Mouse (Mus musculus) hindbrain, embryonic 12.5 days (tissue): Measurements from ENCODE around the gene Unc80. TPM values are rescaled to one million over a fixed set of nuclear protein-coding genes. Genes with fewer than 3 reads are reported as not detected.

Experiments used
- ATAC-seq: fragments of 200-750 bp; cut with Nextera tagmentation; 2 replicates; pipeline ENCODE4 v1.8.0; 2017; ENCODE audit warnings: moderate TSS enrichment; ENCODE audit not compliant: low FRiP score
- H3K27ac ChIP-seq: fragments of 300-500 bp; sonication (generic); 2 replicates; pipeline ENCODE4 v1.5.1; 2016; ENCODE audit warnings: mild to moderate bottlenecking
- H3K27me3 ChIP-seq: fragments of 300-500 bp; sonication (generic); 2 replicates; pipeline ENCODE4 v1.6.1; 2016; ENCODE audit warnings: mild to moderate bottlenecking
- H3K36me3 ChIP-seq: fragments of 300-500 bp; sonication (generic); 2 replicates; pipeline ENCODE4 v1.6.1; 2016; ENCODE audit warnings: mild to moderate bottlenecking
- H3K4me1 ChIP-seq: fragments of 300-500 bp; sonication (generic); 2 replicates; pipeline ENCODE4 v1.6.1; 2016
- H3K4me2 ChIP-seq: fragments of 300-500 bp; sonication (generic); replicated peaks from 2 replicates; pipeline ENCODE4 v1.6.1; 2016; ENCODE audit warnings: mild to moderate bottlenecking
- H3K4me3 ChIP-seq: fragments of 300-500 bp; sonication (generic); 2 replicates; pipeline ENCODE4 v1.5.1; 2016; ENCODE audit warnings: mild to moderate bottlenecking
- H3K9ac ChIP-seq: fragments of 300-500 bp; sonication (generic); 2 replicates; pipeline ENCODE4 v1.6.1; 2016; ENCODE audit warnings: mild to moderate bottlenecking, moderate library complexity
- H3K9me3 ChIP-seq: fragments of 300-500 bp; sonication (generic); replicated peaks from 2 replicates; pipeline ENCODE4 v1.6.1; 2016; ENCODE audit warnings: mild to moderate bottlenecking
- WGBS: fragments of 180-500 bp; shearing (Covaris S2); methylation state at CpG from one replicate; pipeline ENCODE4 v1.1.7; 2016; 5-methylcytosine and 5-hydroxymethylcytosine counted together
- polyA plus RNA-seq: library from polyadenylated mRNA; unstranded; fragments of >200 nt; fragmentation: Nextera tagmentation; extraction: Ambion mirVana; gene quantifications from 2 replicates; pipeline ENCODE4 v1.2.1, GENCODE M21; 2016

Unc80 gene
- polyA plus RNA-seq: 0.94 and 1.5 TPM in 2 replicates

GRCm38 (mm10) chr1:66467821-66468703 lies at the start of gene Unc80:
Gene Unc80, plus strand, starts transcription at chr1:66468367.
- WGBS: 1% methylated on average over 66 of the region's 83 CpGs

GRCm38 (mm10) chr1:66426073-66426472 lies 42.1 kb upstream of the Unc80 start:
- no peaks in the 10 kb centered on the region for H3K27me3 ChIP-seq
- no peak overlapping the region for H3K4me3 ChIP-seq
- no peak for ATAC-seq
- H3K9ac ChIP-seq: no peak overlapping the region
- H3K4me2 ChIP-seq: no peak overlapping the region
- H3K4me1 ChIP-seq: no peaks in the 10 kb centered on the region
- 95% methylated on average over 5 of the region's 5 CpGs for WGBS
- no peaks in the 10 kb centered on the region for H3K9me3 ChIP-seq
- H3K36me3 ChIP-seq: peaks cover 48% of the 10 kb centered on the region
- H3K27ac ChIP-seq: no peak overlapping the region

More at GRCm38 (mm10) chr1:66467821-66468703, at the start of gene Unc80:
- H3K4me2 ChIP-seq: peak within 1 kb of the TSS; percentile 85
- no peaks in the 10 kb centered on the region for H3K9me3 ChIP-seq
- peak within 1 kb of the TSS; percentile 53 for H3K27ac ChIP-seq
- H3K4me3 ChIP-seq: peak within 1 kb of the TSS; percentile 60
- no peaks in the 10 kb centered on the region for H3K27me3 ChIP-seq
- H3K4me1 ChIP-seq: peaks cover 6% of the 10 kb centered on the region; the same call in 1 of the 2 replicates
- H3K36me3 ChIP-seq: no peaks in the 10 kb centered on the region
- peak within 1 kb of the TSS; percentile 74 for H3K9ac ChIP-seq
- ATAC-seq: peak; percentile 93

- Histone ChIP-seq H3K27me3 (no peaks in the 10 kb centered on the region), H3K4me1 (no peaks in the 10 kb centered on the region), H3K9me3 (no peaks in the 10 kb centered on the region), H3K4me2 (no peak overlapping the region), H3K4me3 (no peak overlapping the region), H3K9ac (no peak overlapping the region), H3K36me3 (peaks cover 31% of the 10 kb centered on the region), H3K27ac (no peak overlapping the region)
- ATAC-seq: no peak
These were observed 37.2 kb upstream of the Unc80 start for GRCm38 (mm10) chr1:66430962-66431361.

- 94% methylated on average over 6 of the region's 6 CpGs for WGBS
- no peak overlapping the region for H3K9ac ChIP-seq
- no peak overlapping the region for H3K27ac ChIP-seq
- peaks cover 32% of the 10 kb centered on the region for H3K36me3 ChIP-seq
- no peak overlapping the region for H3K4me3 ChIP-seq
- no peaks in the 10 kb centered on the region for H3K27me3 ChIP-seq
- no peaks in the 10 kb centered on the region for H3K9me3 ChIP-seq
- H3K4me1 ChIP-seq: no peaks in the 10 kb centered on the region
- ATAC-seq: no peak
- no peak overlapping the region for H3K4me2 ChIP-seq
These were observed 36.7 kb upstream of the Unc80 start for GRCm38 (mm10) chr1:66431472-66431871.

DNA sequence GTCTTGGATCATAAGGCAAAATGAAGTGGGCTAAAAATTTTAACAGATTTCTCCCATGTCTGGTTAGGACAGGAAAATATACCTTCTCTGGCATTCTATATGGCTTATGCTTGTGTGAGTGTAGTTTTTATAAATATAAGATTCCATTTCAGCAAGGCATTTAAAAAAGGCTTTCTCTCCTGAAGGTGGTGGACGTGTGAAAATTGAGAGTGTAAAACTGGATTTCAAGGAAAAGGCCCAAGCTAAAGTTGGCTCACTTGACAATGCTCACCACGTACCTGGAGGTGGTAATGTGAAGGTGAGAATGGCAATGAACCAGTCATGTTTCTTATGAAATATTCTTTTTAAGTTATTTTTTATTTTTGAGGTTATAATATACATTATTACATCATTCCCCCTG lies 30.1 kb upstream of the Unc80 start:
- 84% methylated on average over 2 of the region's 2 CpGs for WGBS
- Histone ChIP-seq H3K27ac (no peak overlapping the region), H3K9ac (no peak overlapping the region), H3K36me3 (peaks cover 40% of the 10 kb centered on the region), H3K9me3 (no peaks in the 10 kb centered on the region), H3K27me3 (no peaks in the 10 kb centered on the region), H3K4me1 (no peaks in the 10 kb centered on the region), H3K4me3 (no peak overlapping the region), H3K4me2 (no peak overlapping the region)
- ATAC-seq: no peak

DNA sequence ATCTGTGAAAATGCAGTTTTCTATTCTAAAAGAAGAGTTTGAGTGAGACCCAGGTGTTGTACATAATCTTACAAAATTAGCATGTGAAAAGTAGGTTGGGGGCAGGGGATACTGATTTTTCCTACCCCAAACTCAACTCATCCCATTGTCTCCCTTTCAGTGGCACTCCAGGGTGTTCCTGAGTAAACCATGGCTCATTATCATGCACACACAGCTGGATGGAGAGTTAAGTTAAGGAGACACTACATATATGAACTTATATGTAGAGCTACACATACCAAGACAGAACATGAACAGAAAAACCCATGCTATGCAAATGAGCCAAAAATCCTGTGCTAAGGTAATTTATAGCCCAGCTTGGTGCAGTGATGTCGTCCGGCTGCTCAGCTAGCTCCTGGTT lies 25.2 kb upstream of the Unc80 start:
- Histone ChIP-seq H3K4me1 (no peaks in the 10 kb centered on the region), H3K27me3 (no peaks in the 10 kb centered on the region), H3K9me3 (no peaks in the 10 kb centered on the region), H3K9ac (no peak overlapping the region), H3K4me3 (no peak overlapping the region), H3K4me2 (no peak overlapping the region), H3K27ac (no peak overlapping the region), H3K36me3 (peaks cover 28% of the 10 kb centered on the region)
- 61% methylated on average over 2 of the region's 2 CpGs for WGBS
- no peak for ATAC-seq

GRCm38 (mm10) chr1:66449471-66449870 lies 18.7 kb upstream of the Unc80 start:
- Histone ChIP-seq H3K27ac (no peak overlapping the region), H3K36me3 (no peaks in the 10 kb centered on the region), H3K9me3 (no peaks in the 10 kb centered on the region), H3K9ac (no peak overlapping the region), H3K4me3 (no peak overlapping the region), H3K27me3 (no peaks in the 10 kb centered on the region), H3K4me1 (no peaks in the 10 kb centered on the region), H3K4me2 (no peak overlapping the region)
- no peak for ATAC-seq
- WGBS: 66% methylated on average over 2 of the region's 2 CpGs

- no peak overlapping the region for H3K27ac ChIP-seq
- no peaks in the 10 kb centered on the region; the same call in 1 of the 2 replicates for H3K9me3 ChIP-seq
- 16% methylated on average over 2 of the region's 2 CpGs for WGBS
- H3K4me2 ChIP-seq: no peak overlapping the region
- no peak for ATAC-seq
- no peak overlapping the region for H3K9ac ChIP-seq
- H3K27me3 ChIP-seq: no peaks in the 10 kb centered on the region
- no peak overlapping the region for H3K4me3 ChIP-seq
- H3K4me1 ChIP-seq: no peaks in the 10 kb centered on the region
- H3K36me3 ChIP-seq: no peaks in the 10 kb centered on the region
These were observed 11.6 kb upstream of the Unc80 start for GRCm38 (mm10) chr1:66456580-66456979.

DNA sequence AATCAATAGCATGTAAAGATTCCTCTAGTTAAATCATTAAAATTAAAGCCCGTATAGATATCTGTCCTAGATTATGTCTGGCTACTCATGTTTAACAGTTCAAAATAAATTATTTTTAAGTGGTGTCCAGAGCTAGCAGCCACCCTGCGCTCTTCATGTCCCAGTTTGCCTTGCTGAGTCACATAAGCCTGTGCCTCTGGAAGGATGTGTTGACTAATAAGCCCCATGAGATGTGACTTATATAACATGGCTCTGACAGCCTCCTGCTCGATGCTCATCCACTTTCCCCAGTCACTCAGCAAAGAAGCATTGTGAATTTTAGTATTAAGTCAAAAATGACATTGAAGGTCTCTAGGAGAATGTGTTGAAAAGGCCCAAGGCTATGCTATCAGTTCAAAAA lies 10.4 kb upstream of the Unc80 start:
- no peak overlapping the region for H3K9ac ChIP-seq
- ATAC-seq: no peak
- no peak overlapping the region for H3K4me2 ChIP-seq

GRCm38 (mm10) chr1:66459394-66459793 lies 8.8 kb upstream of the Unc80 start:
- Histone ChIP-seq H3K27ac (no peak overlapping the region), H3K4me2 (no peak overlapping the region), H3K36me3 (no peaks in the 10 kb centered on the region), H3K4me1 (no peaks in the 10 kb centered on the region), H3K27me3 (no peaks in the 10 kb centered on the region), H3K9ac (no peak overlapping the region), H3K9me3 (no peaks in the 10 kb centered on the region; the same call in 1 of the 2 replicates), H3K4me3 (no peak overlapping the region)
- WGBS: 65% methylated on average over 3 of the region's 3 CpGs
- ATAC-seq: no peak

More for the DNA sequence above, 10.4 kb upstream of the Unc80 start:
- Histone ChIP-seq H3K4me1 (no peaks in the 10 kb centered on the region), H3K36me3 (no peaks in the 10 kb centered on the region), H3K27ac (no peak overlapping the region), H3K9me3 (no peaks in the 10 kb centered on the region; the same call in 1 of the 2 replicates), H3K27me3 (no peaks in the 10 kb centered on the region), H3K4me3 (no peak overlapping the region)
- 74% methylated on average over 3 of the region's 3 CpGs for WGBS

GRCm38 (mm10) chr1:66460850-66461249 lies 7.3 kb upstream of the Unc80 start:
- no peaks in the 10 kb centered on the region for H3K27me3 ChIP-seq
- H3K9me3 ChIP-seq: no peaks in the 10 kb centered on the region
- no peak overlapping the region for H3K27ac ChIP-seq
- H3K4me2 ChIP-seq: no peak overlapping the region
- no peaks in the 10 kb centered on the region for H3K36me3 ChIP-seq
- H3K4me1 ChIP-seq: no peaks in the 10 kb centered on the region
- H3K9ac ChIP-seq: no peak overlapping the region
- H3K4me3 ChIP-seq: no peak overlapping the region
- 89% methylated on average over 4 of the region's 4 CpGs for WGBS
- ATAC-seq: no peak

DNA sequence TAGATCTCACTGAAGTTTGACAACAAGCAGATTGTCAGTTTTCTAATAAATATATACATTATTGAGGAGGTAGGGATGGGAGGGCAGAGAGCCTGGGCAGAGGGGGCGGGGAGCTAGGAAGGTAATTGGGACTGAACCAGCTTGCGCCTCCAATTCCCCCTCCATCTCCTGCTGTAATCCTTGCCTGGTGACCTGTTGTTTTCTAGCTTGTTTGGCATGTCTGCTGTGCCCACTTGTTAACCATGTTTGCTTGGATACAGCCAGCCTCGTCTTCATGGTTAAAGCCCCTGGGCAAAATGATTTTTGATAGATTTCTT lies 495 bp downstream of the Unc80 start:
- Histone ChIP-seq H3K36me3 (no peaks in the 10 kb centered on the region), H3K9ac (peak overlapping the region; percentile 74; the same call in 1 of the 2 replicates), H3K4me1 (peaks cover 6% of the 10 kb centered on the region; the same call in 1 of the 2 replicates), H3K4me2 (peak overlapping the region; percentile 85), H3K27me3 (no peaks in the 10 kb centered on the region), H3K4me3 (peak overlapping the region; percentile 60), H3K27ac (no peak overlapping the region), H3K9me3 (no peaks in the 10 kb centered on the region)
- ATAC-seq: peak; percentile 68
- WGBS: 13% methylated on average over 3 of the region's 3 CpGs

GRCm38 (mm10) chr1:66482751-66483150 lies 14.6 kb downstream of the Unc80 start:
- H3K4me1 ChIP-seq: no peaks in the 10 kb centered on the region
- H3K36me3 ChIP-seq: no peaks in the 10 kb centered on the region
- WGBS: 85% methylated on average over 3 of the region's 3 CpGs
- no peak overlapping the region for H3K4me3 ChIP-seq
- no peak overlapping the region for H3K27ac ChIP-seq
- H3K9ac ChIP-seq: no peak overlapping the region
- no peak overlapping the region for H3K4me2 ChIP-seq
- no peaks in the 10 kb centered on the region for H3K9me3 ChIP-seq
- ATAC-seq: no peak
- H3K27me3 ChIP-seq: no peaks in the 10 kb centered on the region
